Mouse (Mus musculus) ovary, adult 10 weeks (tissue): ENCODE results near the gene Dpp9. TPM values are rescaled to one million over a fixed set of nuclear protein-coding genes. Genes with fewer than 3 reads are reported as not detected.

Source experiments
- polyA plus RNA-seq: library from polyadenylated mRNA; stranded (reverse); fragments of 350-450 nt; fragmentation: Illumina TruSeq; extraction: RNeasy Lipid Tissue Mini Kit (QIAGEN cat#74804); gene quantifications from one replicate; pipeline ENCODE4 v1.2.3, GENCODE M21; 2014

The Dpp9 gene
- polyA plus RNA-seq, result not detected

DNA sequence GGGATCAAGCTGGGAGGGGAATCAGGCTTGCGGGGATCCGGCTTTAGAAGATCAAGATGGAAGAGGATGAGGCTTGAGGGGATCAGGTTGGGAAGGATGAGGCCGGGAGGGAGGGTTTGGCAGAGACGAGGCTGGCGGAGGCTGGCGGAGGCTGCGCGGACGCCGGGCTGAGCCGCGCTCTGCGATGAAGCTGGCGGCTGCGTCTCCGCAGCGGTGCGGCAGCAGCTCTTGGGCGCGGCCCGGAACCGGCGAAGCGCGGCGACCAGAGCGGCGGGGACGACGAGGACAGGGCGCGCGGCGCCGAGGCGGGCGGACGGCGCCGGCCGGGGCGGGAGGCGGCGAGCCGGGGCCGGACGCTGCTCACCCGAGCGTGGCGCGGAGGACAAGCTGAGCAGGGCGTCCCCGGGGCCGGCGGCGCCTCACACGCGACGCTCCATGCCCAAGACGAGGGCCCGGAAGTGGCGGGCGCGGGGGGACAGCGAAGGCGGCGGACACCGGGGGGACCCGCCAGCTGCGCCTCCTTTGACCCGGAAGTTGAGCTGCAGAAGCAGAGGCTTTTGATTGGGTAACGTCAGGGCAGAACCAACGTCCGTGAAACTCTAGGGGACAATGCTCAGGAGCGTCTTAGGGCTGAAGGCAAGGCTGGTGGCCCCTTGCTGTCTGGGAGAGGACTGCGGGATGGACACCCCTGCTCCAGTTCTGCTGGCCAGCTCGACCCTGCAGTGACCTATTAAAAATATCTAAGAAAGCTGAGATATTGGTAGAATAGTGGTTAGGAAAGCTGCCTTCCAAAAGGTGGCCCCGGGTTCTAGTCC is at the start of gene Dpp9:
TSS of gene Dpp9 (minus strand) at position 529 of the 815 bp plus-strand sequence.

DNA sequence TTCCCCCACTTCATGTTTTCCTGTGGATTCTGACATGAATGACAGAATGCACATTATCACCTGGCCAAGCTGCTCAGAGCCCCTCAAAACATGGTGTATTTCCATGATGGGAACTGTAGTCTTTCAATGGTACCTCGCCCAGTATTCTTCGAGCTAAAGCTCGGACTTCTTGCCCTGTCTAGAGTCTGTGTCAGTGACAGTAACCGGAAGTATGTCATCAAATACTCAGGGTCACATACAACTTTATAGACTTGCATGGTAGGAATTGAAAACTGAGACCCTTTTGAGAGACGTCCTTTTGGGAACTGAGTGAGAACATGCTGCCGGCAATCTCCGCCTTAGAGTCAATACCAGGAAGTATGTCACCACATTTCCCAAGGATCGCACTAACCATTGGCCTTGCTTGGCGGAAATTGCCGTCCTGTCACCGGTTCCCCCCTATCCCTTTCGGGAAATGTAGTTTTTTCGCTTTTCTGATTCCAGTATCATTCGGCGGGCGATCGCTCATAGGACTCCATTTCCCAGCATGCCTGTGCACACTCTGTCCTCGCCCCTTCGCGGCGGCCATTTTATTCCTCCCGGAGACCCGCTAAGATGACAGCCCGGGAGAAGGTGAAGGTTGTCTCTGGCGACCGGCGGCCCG is 37.7 kb upstream of the Dpp9 start, which contains the start of gene Fem1a:
TSS of gene Fem1a (plus strand) at position 572 of the 643 bp plus-strand sequence.

DNA sequence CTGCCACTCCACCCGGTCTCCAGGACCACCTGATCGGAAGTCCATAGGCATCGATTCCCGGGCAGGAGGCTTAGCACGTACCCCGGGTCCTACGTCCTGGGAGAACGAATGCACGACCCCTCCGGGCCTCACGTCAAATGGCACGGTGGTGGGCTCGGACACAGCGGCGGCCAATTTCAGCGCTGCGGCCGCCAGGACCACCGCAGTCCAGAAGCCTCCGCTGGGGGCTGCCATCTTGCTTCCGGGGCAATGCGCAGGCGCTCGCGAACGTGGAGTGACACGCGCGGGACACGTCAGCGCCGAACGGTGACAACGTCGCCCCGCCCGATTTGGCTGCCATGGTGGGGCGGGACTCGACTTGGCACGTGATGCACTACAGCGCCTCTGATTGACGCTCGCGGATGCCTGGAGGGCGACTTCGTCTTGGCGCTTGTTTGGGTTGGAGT is 35.0 kb downstream of the Dpp9 start, which contains the start of gene Mydgf:
TSS of gene Mydgf (minus strand) at position 263 of the 446 bp plus-strand sequence.

DNA sequence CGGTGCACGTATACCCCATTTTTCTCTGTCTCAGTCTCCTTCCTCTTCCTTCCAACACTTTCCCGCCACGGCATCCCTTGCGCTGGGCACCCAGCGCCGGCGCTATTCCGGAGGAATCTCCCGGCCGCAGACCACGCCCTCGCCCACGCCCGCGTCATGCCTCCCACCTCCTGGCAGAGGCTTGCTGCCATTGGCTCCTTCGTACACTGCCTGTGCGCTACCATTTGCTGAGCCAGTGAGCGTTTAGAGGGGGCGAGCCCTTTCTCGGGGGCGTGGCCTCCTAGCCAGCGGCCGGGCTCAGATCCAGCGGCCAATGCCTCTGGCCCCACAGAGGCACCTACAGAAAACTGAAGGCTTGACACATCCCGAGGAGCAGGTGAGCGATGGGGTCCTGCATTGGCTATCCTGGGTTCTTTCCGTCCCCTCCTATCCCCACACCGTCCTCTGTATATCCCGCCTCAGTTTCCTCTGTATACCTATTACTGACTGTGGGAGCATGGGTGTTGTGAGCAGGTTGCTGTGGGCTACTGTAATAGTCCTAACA is 56.4 kb downstream of the Dpp9 start, which contains the start of gene Tnfaip8l1:
TSS of gene Tnfaip8l1 (plus strand) at position 247 of the 544 bp plus-strand sequence.

DNA sequence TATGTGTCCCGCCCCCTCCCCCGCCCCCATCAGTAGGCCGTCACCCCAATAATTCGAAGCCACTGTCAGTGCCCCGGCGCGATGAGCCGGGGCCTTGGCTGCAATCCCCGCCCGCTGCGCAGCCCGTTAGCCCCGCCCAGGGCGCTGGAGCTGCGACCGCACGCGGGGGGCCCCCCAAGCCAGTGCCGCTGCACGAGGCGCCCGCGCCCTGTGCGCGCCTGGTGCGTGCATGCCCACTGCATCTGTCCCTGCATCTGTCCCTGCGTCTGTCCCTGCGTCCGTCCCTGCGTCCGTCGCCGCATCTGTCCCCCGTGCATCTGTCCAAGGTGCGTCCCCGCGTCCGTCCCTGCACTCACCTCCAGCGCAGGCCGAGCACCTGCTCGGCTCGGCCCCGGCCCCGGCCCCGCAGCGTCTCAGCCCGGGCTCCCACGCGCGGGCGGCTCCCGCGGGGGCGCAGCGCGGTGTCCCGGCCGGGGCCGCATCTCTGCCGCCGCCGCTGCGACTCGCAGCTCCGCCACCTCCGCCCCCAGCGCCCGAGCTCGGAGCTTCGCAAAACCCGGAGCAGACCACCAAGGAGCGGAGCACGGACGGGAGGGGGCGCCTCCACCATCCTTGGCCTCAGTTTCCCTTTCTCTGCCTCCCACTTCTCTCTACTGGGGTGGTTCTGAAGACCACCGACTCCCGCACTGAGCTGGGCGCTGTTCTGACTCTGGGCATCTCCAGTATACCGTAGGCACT is 78.7 kb downstream of the Dpp9 start, which contains the start of gene Sema6b:
TSS of gene Sema6b (minus strand) at position 486 of the 738 bp plus-strand sequence.

Other genes with a start within 250 kb of the Dpp9 start
- gene Shd, start 248.4 kb downstream of the Dpp9 start, polyA plus RNA-seq, result not detected
- not detected for gene Fsd1, start 232.4 kb downstream of the Dpp9 start, polyA plus RNA-seq
- not detected for gene Stap2, start 213.3 kb downstream of the Dpp9 start, polyA plus RNA-seq
- not detected for gene Mpnd, start 213.2 kb downstream of the Dpp9 start, polyA plus RNA-seq
- gene Sh3gl1, start 182.3 kb downstream of the Dpp9 start, polyA plus RNA-seq, result 0.14 TPM
- 1.6 TPM for gene Chaf1a, start 178.5 kb downstream of the Dpp9 start, polyA plus RNA-seq
- 17.7 TPM for gene Ubxn6, start 143.9 kb downstream of the Dpp9 start, polyA plus RNA-seq
- gene Hdgfl2, start 139.3 kb downstream of the Dpp9 start, polyA plus RNA-seq, result 2.6 TPM
- gene Plin4, start 109.1 kb downstream of the Dpp9 start, polyA plus RNA-seq, result 2.3 TPM
- gene Plin5, start 101.3 kb downstream of the Dpp9 start, polyA plus RNA-seq, result 0.46 TPM
- not detected for gene Lrg1, start 96.9 kb downstream of the Dpp9 start, polyA plus RNA-seq
- not detected for gene Sema6b, start 78.6 kb downstream of the Dpp9 start, polyA plus RNA-seq
- gene Tnfaip8l1, start 56.4 kb downstream of the Dpp9 start, polyA plus RNA-seq, result 0.88 TPM
- 14.9 TPM for gene Mydgf, start 35.0 kb downstream of the Dpp9 start, polyA plus RNA-seq
- 2.5 TPM for gene Fem1a, start 37.9 kb upstream of the Dpp9 start, polyA plus RNA-seq
- 0.20 TPM for gene Ticam1, start 57.9 kb upstream of the Dpp9 start, polyA plus RNA-seq
- 22.7 TPM for gene Plin3, start 74.0 kb upstream of the Dpp9 start, polyA plus RNA-seq
- not detected for gene Arrdc5, start 81.4 kb upstream of the Dpp9 start, polyA plus RNA-seq
- gene Uhrf1, start 84.4 kb upstream of the Dpp9 start, polyA plus RNA-seq, result 26.4 TPM
- 1.2 TPM for gene Kdm4b, start 107.2 kb upstream of the Dpp9 start, polyA plus RNA-seq